11 mouse cellular contexts compared by ENCODE assay signal in the genomic region with DNA sequence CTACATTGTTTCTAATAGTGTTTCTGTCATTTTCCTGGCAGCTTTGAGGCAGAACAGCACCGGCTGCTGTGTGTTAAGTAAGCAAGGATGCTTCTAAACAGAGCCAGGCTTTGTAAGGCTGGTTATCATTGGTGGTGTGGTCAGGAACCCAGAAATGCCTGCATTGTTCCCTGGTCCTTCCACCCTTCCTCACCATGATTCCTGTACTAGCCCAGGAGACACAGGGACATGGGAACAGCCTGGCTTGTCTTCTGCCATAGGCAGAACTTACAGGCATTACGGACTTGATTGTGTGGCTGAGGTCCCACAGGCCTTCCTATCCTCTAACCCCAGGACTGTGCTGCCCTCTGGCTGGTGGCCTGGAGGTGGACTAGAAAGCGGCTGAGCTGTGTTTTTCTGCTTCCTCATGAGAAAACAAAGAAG. TPM values are rescaled to one million over a fixed set of nuclear protein-coding genes. Genes with fewer than 3 reads are reported as not detected.
A peak's percentile ranks its signal among the peaks of the same experiment; 100 is the strongest.
DNase-seq lines count a peak whose midpoint lies in the region; ATAC-seq and TF ChIP-seq lines count a peak whose summit lies in the region.
"Had no signal": no experiment of that assay in that cellular context is flagged by ENCODE, and none has a peak within 500 bp of the region (broad histone marks: within the 10 kb centered on the region; RNA-seq: fewer than 3 reads in every experiment).

No protein-coding gene starts in this region.

- peak; percentile 35 for DNase-seq in gastrocnemius, postnatal 10 days
- no peak for DNase-seq in gastrocnemius, postnatal 4 days (ENCODE audit: low spot score in 2 of 2)
- DNase-seq in lung, adult 18-20 months, result no peak
- no peak for DNase-seq in thymus, postnatal 25 days
- no peak for DNase-seq in spleen, postnatal 14 days (ENCODE audit: low spot score in 2 of 2)
- DNase-seq: right cerebral cortex, postnatal 14 days had no signal

- no peaks in the 10 kb centered on the region for H3K27me3 ChIP-seq in lung, embryonic 16.5 days (ENCODE audit: control insufficient read depth, insufficient read depth, low read depth, low read length)

- 0 out of 2 replicates have a peak, but pooled peaks cover 2% of the 10 kb centered on the region for H3K4me1 ChIP-seq in lung, embryonic 16.5 days (replicated peaks; ENCODE audit: control insufficient read depth, insufficient read depth, low read length)
- H3K4me1 ChIP-seq in embryonic fibroblast, embryonic 13.5 days (ENCODE audit: control insufficient read depth, insufficient read depth, low read length), result peaks cover 8% of the 10 kb centered on the region; the same call in 1 of the 2 replicates
- H3K4me1 ChIP-seq in olfactory bulb, adult 2 months (ENCODE audit: control insufficient read depth, insufficient read depth, low read length), result peaks cover 14% of the 10 kb centered on the region

- no peak overlapping the region for H3K9ac ChIP-seq in lung, embryonic 16.5 days (ENCODE audit: low read length)

- H3K4me3 ChIP-seq in lung, embryonic 16.5 days (ENCODE audit: low read length), result no peak overlapping the region
- no peak overlapping the region for H3K4me3 ChIP-seq in embryonic fibroblast, embryonic 13.5 days (ENCODE audit: insufficient read depth, low read length)
- no peak overlapping the region for H3K4me3 ChIP-seq in olfactory bulb, adult 2 months (ENCODE audit: insufficient read depth, low read depth, low read length)

- no peaks in the 10 kb centered on the region for H3K36me3 ChIP-seq in lung, embryonic 16.5 days (ENCODE audit: control insufficient read depth, insufficient read depth, low read length)

- no peak overlapping the region for H3K4me2 ChIP-seq in lung, embryonic 16.5 days (ENCODE audit: low read depth, low read length)

- TF ChIP-seq CTCF in embryonic fibroblast, embryonic 13.5 days (IDR thresholded peaks at IDR 0.05; ENCODE audit: borderline replicate concordance, insufficient read depth, low read length), result no peak
- no peak for TF ChIP-seq CTCF in olfactory bulb, adult 2 months (IDR thresholded peaks at IDR 0.05; ENCODE audit: insufficient read depth, low read depth, low read length)

- peak; percentile 31; the same call in 1 of the 2 replicates for ATAC-seq in lung, embryonic 16.5 days (ENCODE audit: low read depth)
- ATAC-seq: inflammation-experienced regulatory T-cells, adult 6 months had no signal

- WGBS in lung, embryonic 16.5 days, result 48% methylated on average over 3 of the region's 3 CpGs
- 40% methylated on average over 3 of the region's 3 CpGs for WGBS in olfactory bulb, adult 2 months

- H3K27ac ChIP-seq in lung, embryonic 16.5 days (ENCODE audit: low read length), result no peak overlapping the region
- peak overlapping the region; percentile 50; the same call in 1 of the 2 replicates for H3K27ac ChIP-seq in embryonic fibroblast, embryonic 13.5 days (ENCODE audit: insufficient read depth, low read length)
- peak overlapping the region; percentile 52 for H3K27ac ChIP-seq in olfactory bulb, adult 2 months (ENCODE audit: insufficient read depth, low read depth, low read length)
- H3K27ac ChIP-seq: macrophage had no signal

- TF ChIP-seq POLR2A in embryonic fibroblast, embryonic 13.5 days (IDR thresholded peaks at IDR 0.05; ENCODE audit: low read depth, low read length), result no peak
- no peak for TF ChIP-seq POLR2A in olfactory bulb, adult 2 months (IDR thresholded peaks at IDR 0.05; ENCODE audit: insufficient read depth, low read depth, low read length)

- no peaks in the 10 kb centered on the region; the same call in 1 of the 2 replicates for H3K9me3 ChIP-seq in lung, embryonic 16.5 days (ENCODE audit: control insufficient read depth, low read length)

RNA-seq across cellular contexts. Expression of a gene that starts 18.0 kb away (rescaled TPM):
- 100 to 1,000 TPM; 415 to 512 TPM for total RNA-seq in gastrocnemius, postnatal 10 days (2021)
- 100 to 1,000 TPM; 153 to 201 TPM for total RNA-seq in gastrocnemius, postnatal 4 days (2021)
- 1.6 and 2.4 TPM in 2 replicates for polyA plus RNA-seq in lung, embryonic 16.5 days (2015; fragmentation: Nextera tagmentation; extraction: Ambion mirVana)
- polyA plus RNA-seq in embryonic fibroblast, embryonic 13.5 days (2011; ENCODE audit: insufficient read length, low read depth, missing spikeins), result not detected in 2 replicates
- not detected in 2 replicates for polyA plus RNA-seq in olfactory bulb, adult 2 months (2012; ENCODE audit: insufficient read depth, insufficient read length, low replicate concordance, missing spikeins)
- polyA plus RNA-seq: inflammation-experienced regulatory T-cells, adult 6 months; macrophage had no signal

RNA-seq across cellular contexts. Expression of a gene that starts 23.9 kb away (rescaled TPM):
- 10 to 100 TPM; 15.0 to 18.9 TPM for total RNA-seq in gastrocnemius, postnatal 10 days (2021)
- 1 to 10 TPM; 5.9 to 7.8 TPM for total RNA-seq in gastrocnemius, postnatal 4 days (2021)
- 0.06 TPM in 1 of 2 replicates, not detected in the other for polyA plus RNA-seq in lung, embryonic 16.5 days (2015; fragmentation: Nextera tagmentation; extraction: Ambion mirVana)
- 6.3 and 8.9 TPM in 2 replicates for polyA plus RNA-seq in embryonic fibroblast, embryonic 13.5 days (2011; ENCODE audit: insufficient read length, low read depth, missing spikeins)
- not detected in 2 replicates for polyA plus RNA-seq in olfactory bulb, adult 2 months (2012; ENCODE audit: insufficient read depth, insufficient read length, low replicate concordance, missing spikeins)
- polyA plus RNA-seq: macrophage had no signal
